Mouse (Mus musculus): ENCODE data around the gene Nwd1.

Gene Nwd1

DNA sequence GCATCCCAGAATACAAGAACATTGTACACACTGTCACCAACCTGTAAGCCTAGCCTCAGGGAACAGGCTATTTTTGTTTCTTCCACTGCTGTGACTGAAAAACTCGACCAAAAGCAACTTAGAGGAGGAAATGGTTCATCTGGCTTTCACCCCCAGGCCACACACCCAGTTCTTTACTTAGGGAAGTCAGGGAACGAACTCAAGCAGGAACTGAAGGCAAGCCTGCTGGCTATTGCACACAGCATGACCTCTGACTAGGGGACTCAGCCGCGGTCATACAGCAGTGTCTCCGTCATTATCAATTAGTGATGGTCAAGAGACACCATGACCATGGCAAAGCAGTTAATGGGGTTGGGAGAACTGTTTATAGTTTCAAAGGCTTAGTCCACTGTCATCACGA, 66.1 kb downstream of the Nwd1 start:
- no peak for DNase-seq (ENCODE audit: low spot score)

DNA sequence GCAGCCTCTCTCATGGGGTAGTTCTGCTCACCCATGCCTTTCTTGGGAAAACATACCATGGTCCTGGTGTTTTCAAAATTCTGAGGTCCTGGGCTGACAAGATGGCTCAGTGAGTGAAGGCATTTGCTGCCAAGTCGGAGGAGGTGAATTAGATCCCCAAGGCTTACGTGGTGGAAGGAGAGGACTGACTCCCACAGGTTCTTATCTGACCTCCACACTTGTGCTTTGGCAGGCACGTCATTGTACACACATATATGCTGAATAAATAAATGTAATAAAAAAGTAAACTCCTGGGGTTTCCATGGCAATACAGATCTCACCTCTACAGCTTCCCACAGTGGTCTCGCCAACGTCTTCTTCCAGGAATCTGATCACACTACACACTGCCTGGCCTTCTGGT, 70.1 kb downstream of the Nwd1 start:
- no peak for DNase-seq (ENCODE audit: low spot score)

- DNase-seq (ENCODE audit: low spot score): peak; percentile 13
These were observed 74.0 kb downstream of the Nwd1 start for GRCm38 (mm10) chr8:72720541-72720940.

DNA sequence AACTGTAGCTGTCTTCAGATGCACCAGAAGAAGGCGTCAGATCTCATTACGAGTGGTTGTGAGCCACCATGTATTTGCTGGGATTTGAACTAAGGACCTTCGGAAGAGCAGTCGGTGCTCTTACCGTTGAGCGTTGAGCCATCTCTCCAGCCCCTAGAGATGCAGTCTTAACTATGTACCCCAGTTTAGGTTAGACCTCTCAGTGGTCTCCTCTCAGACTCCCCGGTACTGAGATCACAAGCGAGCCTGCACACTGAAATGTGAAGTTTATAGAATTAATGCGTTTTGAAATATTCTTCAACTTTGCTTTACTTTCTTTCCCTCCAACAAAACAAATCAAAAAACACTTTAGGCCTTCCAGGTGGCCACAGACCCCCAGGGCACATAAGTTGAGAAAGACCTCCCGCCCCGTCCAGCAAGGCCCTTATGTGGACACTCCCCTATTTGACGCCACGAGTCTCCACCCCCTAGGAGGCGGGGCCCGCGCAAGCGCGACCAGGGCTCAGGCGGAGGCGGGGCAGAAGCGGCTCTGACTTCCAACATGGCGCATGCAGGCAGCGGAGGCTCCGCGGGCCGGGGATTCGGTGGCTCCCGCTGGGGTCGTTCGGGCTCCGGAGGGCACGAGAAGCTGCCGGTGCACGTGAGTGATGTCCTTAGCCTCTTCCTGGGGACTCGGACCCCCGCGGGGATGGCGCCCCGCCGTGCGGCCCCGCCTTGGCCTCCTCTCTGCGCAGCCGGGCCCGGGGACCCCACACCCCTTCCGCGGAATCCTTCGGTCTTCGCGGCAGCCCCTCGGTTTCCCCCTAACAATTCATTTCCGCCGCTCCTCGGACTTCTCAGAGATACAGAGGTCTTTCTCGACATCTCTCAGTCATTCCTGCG, 76.5 kb downstream of the Nwd1 start, which contains the start of gene Sin3b:
Gene Sin3b, plus strand, starts transcription at position 517 of the 882 bp plus-strand sequence.
- DNase-seq (ENCODE audit: low spot score): peak; percentile 96

- peak; percentile 10 for DNase-seq (ENCODE audit: low spot score)
These were observed 77.1 kb downstream of the Nwd1 start for GRCm38 (mm10) chr8:72723651-72724001.

- no peak for DNase-seq (ENCODE audit: low spot score)
These were observed 82.1 kb downstream of the Nwd1 start for GRCm38 (mm10) chr8:72728636-72729035.

GRCm38 (mm10) chr8:72735001-72735400, 88.5 kb downstream of the Nwd1 start:
- DNase-seq (ENCODE audit: low spot score): no peak

GRCm38 (mm10) chr8:72736868-72737267, 90.4 kb downstream of the Nwd1 start:
- DNase-seq (ENCODE audit: low spot score): no peak

DNA sequence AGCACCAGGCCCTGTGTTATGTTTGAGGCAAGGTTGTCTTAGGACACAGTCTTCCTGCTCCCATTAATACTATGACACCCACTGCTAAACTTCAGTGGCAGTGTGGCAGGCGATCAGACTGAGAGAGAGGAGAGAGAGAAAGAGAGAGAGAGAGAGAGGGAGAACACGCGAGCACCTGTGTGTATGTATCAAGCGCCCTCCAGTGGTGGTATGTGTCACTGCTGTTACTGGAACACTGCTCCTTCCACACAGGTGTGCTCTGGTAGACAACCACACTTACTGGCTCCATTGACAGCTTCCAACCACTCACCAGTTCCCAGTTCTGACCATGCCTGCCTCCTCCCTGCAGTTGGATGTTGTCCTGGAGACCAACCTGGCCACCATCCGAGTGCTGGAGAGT, 99.5 kb downstream of the Nwd1 start:
- DNase-seq (ENCODE audit: low spot score): peak; percentile 51

GRCm38 (mm10) chr8:72749846-72750245, 103.3 kb downstream of the Nwd1 start:
- DNase-seq (ENCODE audit: low spot score): no peak

DNA sequence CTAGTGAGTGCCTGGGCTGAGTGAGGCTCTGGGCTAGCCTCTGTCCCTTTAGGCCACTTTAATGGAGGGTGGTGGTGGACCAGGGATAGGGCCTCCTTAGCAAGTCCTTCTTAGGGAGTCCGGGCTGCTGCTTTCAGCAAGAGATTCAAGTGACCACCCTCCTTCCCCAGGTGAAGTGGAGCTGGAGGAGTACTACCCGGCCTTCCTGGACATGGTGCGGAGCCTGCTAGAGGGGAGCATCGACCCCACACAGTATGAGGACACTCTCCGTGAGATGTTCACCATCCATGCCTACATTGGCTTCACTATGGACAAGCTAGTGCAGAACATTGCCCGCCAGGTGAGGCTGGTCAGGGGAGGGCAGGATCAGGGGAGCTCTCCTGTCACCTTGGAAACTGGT, 103.8 kb downstream of the Nwd1 start:
- no peak for DNase-seq (ENCODE audit: low spot score)

- DNase-seq (ENCODE audit: low spot score): no peak
These were observed 104.6 kb downstream of the Nwd1 start for GRCm38 (mm10) chr8:72751126-72751525.

DNA sequence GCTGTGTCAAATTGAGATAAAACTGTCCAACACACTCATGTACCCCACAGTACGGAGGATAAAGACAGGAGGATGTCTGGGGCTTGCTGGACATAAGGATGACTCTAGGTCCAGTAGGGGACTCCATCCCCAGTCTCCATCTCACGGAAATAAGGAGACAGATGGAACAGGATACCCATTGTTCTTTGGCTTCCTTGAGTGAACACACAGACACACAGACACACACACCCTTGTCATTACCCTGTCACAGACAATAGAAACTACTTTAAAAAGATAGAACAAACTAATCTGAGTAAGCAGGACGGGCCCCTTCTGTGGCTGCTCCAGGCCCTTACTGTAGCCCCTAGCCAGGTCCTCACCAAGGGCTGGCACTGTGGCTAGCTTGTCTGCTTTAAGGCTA, 105.8 kb downstream of the Nwd1 start:
- DNase-seq (ENCODE audit: low spot score): no peak

DNA sequence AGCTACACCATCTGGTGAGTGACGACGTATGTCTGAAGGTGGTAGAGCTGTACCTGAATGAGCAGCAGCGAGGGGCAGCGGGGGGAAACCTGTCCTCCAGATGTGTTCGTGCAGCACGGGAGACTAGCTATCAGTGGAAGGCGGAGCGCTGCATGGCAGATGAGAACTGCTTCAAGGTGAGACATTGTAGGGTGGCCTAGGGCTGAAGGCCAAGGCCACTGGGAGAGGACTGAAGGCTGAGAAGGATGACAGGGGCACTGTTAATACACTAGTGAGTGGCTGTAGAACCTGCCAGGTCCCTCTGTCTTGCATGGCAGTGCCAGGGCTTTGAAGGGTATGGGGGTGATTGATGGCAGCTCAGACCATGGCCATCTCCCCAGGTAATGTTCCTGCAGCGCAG, 106.7 kb downstream of the Nwd1 start:
- DNase-seq (ENCODE audit: low spot score): no peak

DNA sequence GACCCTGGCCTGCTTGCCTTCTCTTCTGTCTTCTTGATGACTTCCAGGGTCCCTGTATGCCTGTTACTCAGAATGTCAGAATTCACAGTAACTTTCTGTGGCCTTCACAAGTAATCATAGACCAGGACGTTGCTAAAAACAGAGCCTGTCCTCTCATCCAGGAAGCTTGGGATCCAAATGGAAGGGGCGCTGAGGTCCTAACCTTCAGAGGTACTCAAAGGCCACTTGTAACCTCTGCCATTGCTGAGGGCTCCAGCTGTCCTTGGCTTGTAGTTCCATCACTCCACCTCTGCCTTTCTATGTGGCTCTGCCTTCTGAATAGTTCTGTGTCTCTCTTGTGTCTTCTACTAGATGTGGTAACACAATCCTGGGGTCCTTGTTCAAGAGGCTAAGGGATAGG, 107.3 kb downstream of the Nwd1 start:
- no peak for DNase-seq (ENCODE audit: low spot score)

GRCm38 (mm10) chr8:72756031-72756430, 109.5 kb downstream of the Nwd1 start:
- DNase-seq (ENCODE audit: low spot score): no peak

DNA sequence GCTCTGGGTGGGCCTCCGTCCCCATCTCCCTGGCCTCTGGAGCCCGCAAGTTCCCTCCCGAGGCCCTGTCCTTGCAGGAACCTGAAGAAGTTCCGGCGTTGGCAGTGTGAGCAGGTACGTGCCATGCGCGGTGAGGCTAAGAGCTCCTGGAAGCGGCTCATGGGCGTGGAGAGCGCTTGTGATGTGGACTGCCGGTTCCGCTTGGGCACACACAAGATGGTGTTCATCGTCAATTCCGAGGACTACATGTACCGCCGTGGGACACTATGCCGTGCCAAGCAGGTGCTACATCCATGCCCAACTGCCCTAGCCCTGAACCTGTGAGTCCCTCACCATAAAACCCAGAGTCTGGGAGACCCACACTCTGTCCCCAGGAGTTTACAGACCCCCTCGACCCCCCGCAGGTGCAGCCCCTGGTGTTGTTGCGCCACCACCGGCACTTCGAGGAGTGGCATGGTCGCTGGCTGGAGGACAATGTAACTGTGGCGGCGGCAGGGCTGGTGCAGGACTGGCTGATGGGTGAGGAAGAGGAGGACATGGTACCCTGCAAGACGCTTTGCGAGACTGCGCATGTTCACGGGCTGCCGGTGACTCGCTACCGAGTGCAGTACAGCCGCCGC, 110.4 kb downstream of the Nwd1 start:
- no peak for DNase-seq (ENCODE audit: low spot score)

- DNase-seq (ENCODE audit: low spot score): no peak
These were observed 111.1 kb downstream of the Nwd1 start for GRCm38 (mm10) chr8:72757426-72758195.

GRCm38 (mm10) chr8:72758310-72758709, 111.8 kb downstream of the Nwd1 start:
- peak; percentile 22 for DNase-seq (ENCODE audit: low spot score)

- DNase-seq (ENCODE audit: low spot score): no peak
These were observed 113.7 kb downstream of the Nwd1 start for GRCm38 (mm10) chr8:72760216-72760615.

- no peak for DNase-seq (ENCODE audit: low spot score)
These were observed 115.0 kb downstream of the Nwd1 start, which contains the start of gene F2rl3 for GRCm38 (mm10) chr8:72761322-72762051. F2rl3 (plus strand) TSS chr8:72761880.

DNA sequence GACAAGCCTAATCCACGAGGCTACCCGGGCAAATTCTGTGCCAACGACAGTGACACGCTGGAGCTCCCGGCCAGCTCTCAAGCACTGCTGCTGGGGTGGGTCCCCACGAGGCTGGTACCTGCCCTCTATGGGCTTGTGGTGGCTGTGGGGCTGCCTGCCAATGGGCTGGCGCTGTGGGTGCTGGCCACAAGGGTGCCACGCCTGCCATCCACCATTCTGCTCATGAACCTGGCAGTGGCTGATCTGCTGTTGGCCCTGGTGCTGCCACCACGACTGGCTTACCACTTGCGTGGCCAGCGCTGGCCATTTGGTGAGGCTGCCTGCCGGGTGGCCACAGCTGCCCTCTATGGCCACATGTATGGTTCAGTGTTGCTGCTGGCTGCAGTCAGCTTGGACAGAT, 115.8 kb downstream of the Nwd1 start:
- no peak for DNase-seq (ENCODE audit: low spot score)
